ENCODE assay signal across 8 mouse cellular contexts in the genomic region with DNA sequence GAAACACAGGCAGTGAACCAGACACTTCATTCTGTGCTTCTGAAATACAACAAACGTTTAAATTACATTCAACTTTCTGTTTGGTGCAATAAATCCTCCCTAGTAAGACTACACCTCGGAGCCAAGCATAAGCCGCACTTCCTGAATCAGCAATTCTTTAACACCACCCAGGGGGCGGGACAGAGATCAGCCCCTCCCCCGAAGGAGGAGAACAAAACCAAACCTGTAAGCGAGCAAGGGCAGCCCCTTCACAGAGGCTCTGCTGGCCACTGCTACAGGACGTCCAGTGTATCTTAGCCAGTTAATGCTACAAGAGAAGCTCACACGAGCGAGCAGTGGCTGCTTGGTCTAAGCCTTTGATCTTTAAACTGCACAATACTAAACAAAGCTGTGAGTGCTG. TPM values are rescaled to one million over a fixed set of nuclear protein-coding genes. Genes with fewer than 3 reads are reported as not detected.
A peak's percentile ranks its signal among the peaks of the same experiment; 100 is the strongest.
DNase-seq lines count a peak whose midpoint lies in the region; ATAC-seq and TF ChIP-seq lines count a peak whose summit lies in the region.

No protein-coding gene starts in this region.

- no peaks in the 10 kb centered on the region for H3K36me3 ChIP-seq in ES-E14 (ENCODE audit: control insufficient read depth, insufficient read depth, low read length, poor library complexity, severe bottlenecking)
- no peaks in the 10 kb centered on the region for H3K36me3 ChIP-seq in heart, embryonic 10.5 days
- H3K36me3 ChIP-seq in lung, embryonic 16.5 days (ENCODE audit: control insufficient read depth, insufficient read depth, low read length) = no peaks in the 10 kb centered on the region

- peak; percentile 87 for ATAC-seq in lung, embryonic 16.5 days (ENCODE audit: low read depth)

- no peaks in the 10 kb centered on the region for H3K9me3 ChIP-seq in ES-E14 (ENCODE audit: control insufficient read depth, insufficient read depth, low read depth, low read length)
- no peaks in the 10 kb centered on the region for H3K9me3 ChIP-seq in heart, embryonic 10.5 days
- no peaks in the 10 kb centered on the region for H3K9me3 ChIP-seq in lung, embryonic 16.5 days (ENCODE audit: control insufficient read depth, low read length)

- in situ Hi-C loops in ES-E14 (cut with MboI; ENCODE audit: low sequenced_read_pairs in 2 of 2, unreplicated experiment in 2 of 2) = no loop called here

- H3K4me2 ChIP-seq in lung, embryonic 16.5 days (ENCODE audit: low read depth, low read length) = peak overlapping the region; percentile 38

- 12% methylated on average over 9 of the region's 9 CpGs for WGBS in heart, embryonic 10.5 days
- WGBS in lung, embryonic 16.5 days = 6% methylated on average over 9 of the region's 9 CpGs

- H3K27me3 ChIP-seq in heart, embryonic 10.5 days (ENCODE audit: insufficient read depth, poor library complexity, severe bottlenecking) = no peaks in the 10 kb centered on the region
- no peaks in the 10 kb centered on the region for H3K27me3 ChIP-seq in lung, embryonic 16.5 days (ENCODE audit: control insufficient read depth, insufficient read depth, low read depth, low read length)

- H3K27ac ChIP-seq in ES-E14 (ENCODE audit: insufficient read depth, low read depth, low read length, poor library complexity, severe bottlenecking) = no peak overlapping the region
- H3K27ac ChIP-seq in heart, embryonic 10.5 days = peak overlapping the region; percentile 56; the same call in 1 of the 2 replicates
- H3K27ac ChIP-seq in lung, embryonic 16.5 days (ENCODE audit: low read length) = peak overlapping the region; percentile 52

- DNase-seq in ES-E14 (ENCODE audit: low read depth, low spot score) = peak; percentile 33
- DNase-seq in c-Kit-positive CD71-positive TER-119-positive erythroid progenitor cells, embryonic 14.5 days (ENCODE audit: low spot score) = peak; percentile 69
- peak; percentile 87 for DNase-seq in heart, embryonic 10.5 days (ENCODE audit: low spot score)
- peak; percentile 69 to 82 for DNase-seq in kidney, adult 8-10 months
- peak; percentile 61 for DNase-seq in ovary, postnatal 14 days (ENCODE audit: low spot score)
- peak; percentile 44 to 75 for DNase-seq in urinary bladder, postnatal 36 days (ENCODE audit: low spot score in 2 of 2)
- no peak for DNase-seq in layer of hippocampus, postnatal 25 days (ENCODE audit: extremely low spot score in 1 of 2, low spot score in 1 of 2)

- no peak overlapping the region for H3K9ac ChIP-seq in ES-E14 (ENCODE audit: insufficient read depth, low read depth, low read length, poor library complexity, severe bottlenecking)
- H3K9ac ChIP-seq in lung, embryonic 16.5 days (ENCODE audit: low read length) = peak overlapping the region; percentile 11; the same call in 1 of the 2 replicates

- H3K4me1 ChIP-seq in ES-E14 (ENCODE audit: control insufficient read depth in 2 of 2, insufficient read depth in 2 of 2, low read length in 2 of 2, poor library complexity in 1 of 2) = no peaks in the 10 kb centered on the region
- peaks cover 45% of the 10 kb centered on the region for H3K4me1 ChIP-seq in heart, embryonic 10.5 days
- peaks cover 8% of the 10 kb centered on the region for H3K4me1 ChIP-seq in lung, embryonic 16.5 days (replicated peaks; ENCODE audit: control insufficient read depth, insufficient read depth, low read length)

- no peak overlapping the region for H3K4me3 ChIP-seq in ES-E14 (ENCODE audit: insufficient read depth in 1 of 2, low read depth in 1 of 2, low read length in 2 of 2, poor library complexity in 1 of 2, severe bottlenecking in 1 of 2)
- H3K4me3 ChIP-seq in heart, embryonic 10.5 days = 0 out of 2 replicates have a peak overlapping the region, but pooled peaks have one; percentile 24
- H3K4me3 ChIP-seq in lung, embryonic 16.5 days (ENCODE audit: low read length) = peak overlapping the region; percentile 20; the same call in 1 of the 2 replicates

TF ChIP-seq in ES-E14, 5 proteins besides CTCF, POLR2A, EP300 and RAD21:
- TF ChIP-seq CHD2 (IDR thresholded peaks at IDR 0.05; ENCODE audit: low read depth, low read length) = no peak
- TF ChIP-seq MAFK (IDR thresholded peaks at IDR 0.05; ENCODE audit: insufficient read depth, low read depth, low read length) = peak; percentile 90
TF ChIP-seq in ES-E14: peak in this region for 1.

RNA-seq across cellular contexts. Expression of gene Prickle1, which starts 43.5 kb away (rescaled TPM):
- total RNA-seq in ES-E14 (2012; rRNA removed) = 3.1 and 7.7 TPM in 2 replicates
- polyA plus RNA-seq in heart, embryonic 10.5 days (2016; fragmentation: Nextera tagmentation; extraction: Ambion mirVana) = 28.5 and 33.4 TPM in 2 replicates
- polyA plus RNA-seq in lung, embryonic 16.5 days (2015; fragmentation: Nextera tagmentation; extraction: Ambion mirVana) = 24.0 and 25.6 TPM in 2 replicates
- total RNA-seq in layer of hippocampus, postnatal 25 days (2021) = 10 to 100 TPM; 71.5 to 79.6 TPM

Comparison
In these comparisons a context has a peak if more than half of its experiments do, and no peak if none do; other contexts are left out.
1. DNase-seq: peak in ES-E14 (single experiment), c-Kit-positive CD71-positive TER-119-positive erythroid progenitor cells, embryonic 14.5 days (single experiment), heart, embryonic 10.5 days (single experiment), kidney, adult 8-10 months (2 of 2), ovary, postnatal 14 days (single experiment) and urinary bladder, postnatal 36 days (2 of 2); none in layer of hippocampus, postnatal 25 days (0 of 2).
2. H3K4me3 ChIP-seq: peak in heart, embryonic 10.5 days (single experiment) and lung, embryonic 16.5 days (single experiment); none in ES-E14 (0 of 2).